Mouse (Mus musculus): ENCODE results near the gene Atxn7l1. TPM values are rescaled to one million over a fixed set of nuclear protein-coding genes. Genes with fewer than 3 reads are reported as not detected.

The Atxn7l1 gene
- polyA plus RNA-seq, 1 experiment = 37.1 TPM

GRCm38 (mm10) chr12:33190133-33190532 lies 42.6 kb downstream of the Atxn7l1 start:
- H3K4me3 ChIP-seq (ENCODE audit: extremely low read depth, insufficient read depth, insufficient read length) = no peak overlapping the region
- 75% methylated on average over 7 of the region's 7 CpGs for WGBS
- H3K27me3 ChIP-seq (ENCODE audit: control insufficient read depth, insufficient read depth, low read length) = no peaks in the 10 kb centered on the region
- no peak overlapping the region for H3K27ac ChIP-seq (ENCODE audit: insufficient read depth, low read length)
- TF ChIP-seq POLR2A (IDR thresholded peaks at IDR 0.05; ENCODE audit: low read depth, low read length) (no peak), CTCF (IDR thresholded peaks at IDR 0.05; ENCODE audit: extremely low read depth, insufficient read depth, insufficient read length, insufficient replicate concordance) (no peak)
- no peak for DNase-seq (ENCODE audit: low read depth in 1 of 2, low spot score in 2 of 2)
- H3K36me3 ChIP-seq (ENCODE audit: control insufficient read depth, insufficient read depth, low read length) = no peaks in the 10 kb centered on the region
- H3K4me1 ChIP-seq (ENCODE audit: control insufficient read depth, insufficient read depth, insufficient read length) = no peaks in the 10 kb centered on the region

DNA sequence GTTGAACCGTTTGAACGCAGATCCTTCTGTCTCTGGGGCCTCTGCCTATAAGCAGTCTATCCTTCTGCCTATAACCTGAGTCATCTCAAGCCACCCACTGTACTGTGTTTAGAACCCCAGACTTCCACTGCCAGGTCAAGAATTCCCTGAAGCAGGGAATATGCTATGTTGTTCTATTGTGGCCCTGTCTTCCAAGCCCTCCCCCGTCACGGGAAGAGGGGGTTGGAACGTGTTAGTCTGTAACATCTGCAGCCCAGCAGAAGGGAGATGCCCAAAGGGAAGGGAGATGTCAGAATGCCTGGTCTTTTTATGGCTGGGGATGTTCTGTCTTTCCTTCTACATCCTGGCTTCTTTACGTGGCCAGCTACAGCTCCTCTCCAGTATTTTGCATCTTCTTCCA lies 43.1 kb downstream of the Atxn7l1 start:
- TF ChIP-seq POLR2A (IDR thresholded peaks at IDR 0.05; ENCODE audit: low read depth, low read length) (no peak), CTCF (IDR thresholded peaks at IDR 0.05; ENCODE audit: extremely low read depth, insufficient read depth, insufficient read length, insufficient replicate concordance) (no peak)
- DNase-seq (ENCODE audit: low read depth in 1 of 2, low spot score in 2 of 2) = no peak

DNA sequence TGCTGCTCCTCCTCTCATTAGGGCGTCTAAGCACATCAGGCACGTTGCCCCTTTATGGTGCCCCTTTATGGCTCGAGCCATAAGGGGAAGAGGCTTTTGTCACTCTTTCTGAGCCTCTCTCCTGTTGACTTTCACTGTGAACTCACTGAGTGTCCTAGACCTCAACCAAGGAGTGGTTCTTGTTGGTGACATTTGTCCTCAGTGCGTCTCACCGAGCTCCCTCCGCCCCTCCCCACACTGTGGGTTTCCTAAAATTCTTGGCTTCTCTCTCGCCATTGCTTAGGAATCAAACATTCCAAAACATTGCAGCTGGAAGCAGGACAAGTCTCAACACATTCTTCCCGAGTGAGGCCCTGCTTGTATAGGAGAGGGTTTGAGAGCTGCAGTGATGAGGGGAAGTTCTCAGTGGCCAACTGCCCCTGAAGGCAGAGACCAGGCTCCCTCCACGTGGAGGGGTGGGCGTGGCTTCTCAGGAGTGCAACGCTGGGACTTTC lies 46.0 kb downstream of the Atxn7l1 start:
- TF ChIP-seq CTCF (IDR thresholded peaks at IDR 0.05; ENCODE audit: extremely low read depth, insufficient read depth, insufficient read length, insufficient replicate concordance) = no peak
- TF ChIP-seq POLR2A (IDR thresholded peaks at IDR 0.05; ENCODE audit: low read depth, low read length) = no peak
- Histone ChIP-seq H3K4me3 (ENCODE audit: extremely low read depth, insufficient read depth, insufficient read length) (no peak overlapping the region), H3K36me3 (ENCODE audit: control insufficient read depth, insufficient read depth, low read length) (no peaks in the 10 kb centered on the region), H3K4me1 (ENCODE audit: control insufficient read depth, insufficient read depth, insufficient read length) (no peaks in the 10 kb centered on the region), H3K27ac (ENCODE audit: insufficient read depth, low read length) (no peak overlapping the region), H3K27me3 (ENCODE audit: control insufficient read depth, insufficient read depth, low read length) (no peaks in the 10 kb centered on the region)
- DNase-seq (ENCODE audit: low read depth in 1 of 2, low spot score in 2 of 2) = no peak
- 55% methylated on average over 11 of the region's 11 CpGs for WGBS

More for the DNA sequence above, 43.1 kb downstream of the Atxn7l1 start:
- H3K4me3 ChIP-seq (ENCODE audit: extremely low read depth, insufficient read depth, insufficient read length) = no peak overlapping the region
- H3K27ac ChIP-seq (ENCODE audit: insufficient read depth, low read length) = no peak overlapping the region
- 85% methylated on average over 6 of the region's 6 CpGs for WGBS
- no peaks in the 10 kb centered on the region for H3K4me1 ChIP-seq (ENCODE audit: control insufficient read depth, insufficient read depth, insufficient read length)
- no peaks in the 10 kb centered on the region for H3K36me3 ChIP-seq (ENCODE audit: control insufficient read depth, insufficient read depth, low read length)
- H3K27me3 ChIP-seq (ENCODE audit: control insufficient read depth, insufficient read depth, low read length) = no peaks in the 10 kb centered on the region

- Histone ChIP-seq H3K36me3 (ENCODE audit: control insufficient read depth, insufficient read depth, low read length) (no peaks in the 10 kb centered on the region), H3K27me3 (ENCODE audit: control insufficient read depth, insufficient read depth, low read length) (no peaks in the 10 kb centered on the region), H3K4me3 (ENCODE audit: extremely low read depth, insufficient read depth, insufficient read length) (no peak overlapping the region), H3K27ac (ENCODE audit: insufficient read depth, low read length) (no peak overlapping the region), H3K4me1 (ENCODE audit: control insufficient read depth, insufficient read depth, insufficient read length) (no peaks in the 10 kb centered on the region)
- DNase-seq (ENCODE audit: low read depth in 1 of 2, low spot score in 2 of 2) = no peak
- WGBS = 86% methylated on average over 8 of the region's 8 CpGs
- no peak for TF ChIP-seq POLR2A (IDR thresholded peaks at IDR 0.05; ENCODE audit: low read depth, low read length)
- no peak for TF ChIP-seq CTCF (IDR thresholded peaks at IDR 0.05; ENCODE audit: extremely low read depth, insufficient read depth, insufficient read length, insufficient replicate concordance)
Observed at GRCm38 (mm10) chr12:33195175-33195574, 47.7 kb downstream of the Atxn7l1 start.

- Histone ChIP-seq H3K4me3 (ENCODE audit: extremely low read depth, insufficient read depth, insufficient read length) (no peak overlapping the region), H3K27ac (ENCODE audit: insufficient read depth, low read length) (no peak overlapping the region), H3K36me3 (ENCODE audit: control insufficient read depth, insufficient read depth, low read length) (no peaks in the 10 kb centered on the region), H3K27me3 (ENCODE audit: control insufficient read depth, insufficient read depth, low read length) (no peaks in the 10 kb centered on the region), H3K4me1 (ENCODE audit: control insufficient read depth, insufficient read depth, insufficient read length) (no peaks in the 10 kb centered on the region)
- TF ChIP-seq POLR2A (IDR thresholded peaks at IDR 0.05; ENCODE audit: low read depth, low read length) (no peak), CTCF (IDR thresholded peaks at IDR 0.05; ENCODE audit: extremely low read depth, insufficient read depth, insufficient read length, insufficient replicate concordance) (no peak)
- 95% methylated on average over 6 of the region's 6 CpGs for WGBS
- DNase-seq (ENCODE audit: low read depth in 1 of 2, low spot score in 2 of 2) = no peak
Observed at GRCm38 (mm10) chr12:33197287-33197686, 49.8 kb downstream of the Atxn7l1 start.

- no peaks in the 10 kb centered on the region for H3K27me3 ChIP-seq (ENCODE audit: control insufficient read depth, insufficient read depth, low read length)
- H3K4me3 ChIP-seq (ENCODE audit: extremely low read depth, insufficient read depth, insufficient read length) = no peak overlapping the region
- H3K27ac ChIP-seq (ENCODE audit: insufficient read depth, low read length) = no peak overlapping the region
- DNase-seq (ENCODE audit: low read depth in 1 of 2, low spot score in 2 of 2) = no peak
- no peaks in the 10 kb centered on the region for H3K4me1 ChIP-seq (ENCODE audit: control insufficient read depth, insufficient read depth, insufficient read length)
- 92% methylated on average over 6 of the region's 6 CpGs for WGBS
- no peaks in the 10 kb centered on the region for H3K36me3 ChIP-seq (ENCODE audit: control insufficient read depth, insufficient read depth, low read length)
- TF ChIP-seq POLR2A (IDR thresholded peaks at IDR 0.05; ENCODE audit: low read depth, low read length) (no peak), CTCF (IDR thresholded peaks at IDR 0.05; ENCODE audit: extremely low read depth, insufficient read depth, insufficient read length, insufficient replicate concordance) (no peak)
Observed at GRCm38 (mm10) chr12:33197746-33198145, 50.3 kb downstream of the Atxn7l1 start.

- no peaks in the 10 kb centered on the region for H3K27me3 ChIP-seq (ENCODE audit: control insufficient read depth, insufficient read depth, low read length)
- DNase-seq (ENCODE audit: low read depth in 1 of 2, low spot score in 2 of 2) = no peak
- 92% methylated on average over 6 of the region's 6 CpGs for WGBS
- no peak overlapping the region for H3K4me3 ChIP-seq (ENCODE audit: extremely low read depth, insufficient read depth, insufficient read length)
- H3K27ac ChIP-seq (ENCODE audit: insufficient read depth, low read length) = no peak overlapping the region
- TF ChIP-seq POLR2A (IDR thresholded peaks at IDR 0.05; ENCODE audit: low read depth, low read length) = no peak
- H3K36me3 ChIP-seq (ENCODE audit: control insufficient read depth, insufficient read depth, low read length) = no peaks in the 10 kb centered on the region
- no peaks in the 10 kb centered on the region for H3K4me1 ChIP-seq (ENCODE audit: control insufficient read depth, insufficient read depth, insufficient read length)
Observed at GRCm38 (mm10) chr12:33201068-33201467, 53.6 kb downstream of the Atxn7l1 start.

Measured in spleen, adult 2 months (tissue).